Mouse (Mus musculus) lung, postnatal 0 days (tissue): ENCODE results near the gene Sly. TPM values are rescaled to one million over a fixed set of nuclear protein-coding genes. Genes with fewer than 3 reads are reported as not detected.
"Not testable (repeated sequence)": the region's sequence is repeated elsewhere in the genome, so short reads cannot be mapped to it uniquely, and the experiment has no call there.

Source experiments
- ATAC-seq: fragments of 200-750 bp; cut with Nextera tagmentation; 2 replicates; pipeline ENCODE4 v1.8.0; 2017; ENCODE audit warnings: moderate library complexity
- DNase-seq: peaks from one replicate; pipeline ENCODE4 v3.0.0-alpha.2; 2016; ENCODE audit warnings: low spot score
- H3K27ac ChIP-seq: fragments of 300-500 bp; sonication (generic); 2 replicates; pipeline ENCODE4 v1.5.1; 2014; ENCODE audit warnings: antibody characterized with exemption, mild to moderate bottlenecking, low read length, mixed read lengths
- H3K27me3 ChIP-seq: fragments of 300-500 bp; sonication (generic); replicated peaks from 2 replicates; pipeline ENCODE4 v1.6.1; 2014; ENCODE audit warnings: low read length, mixed read lengths; ENCODE audit not compliant: insufficient read depth
- H3K36me3 ChIP-seq: fragments of 300-500 bp; sonication (generic); 2 replicates; pipeline ENCODE4 v1.6.1; 2014; ENCODE audit warnings: low read length, mixed read lengths; ENCODE audit not compliant: insufficient read depth
- H3K4me1 ChIP-seq: fragments of 300-500 bp; sonication (generic); 2 replicates; pipeline ENCODE4 v1.6.1; 2014; ENCODE audit warnings: antibody characterized with exemption, low read depth, low read length, mixed read lengths; ENCODE audit not compliant: insufficient read depth
- H3K4me2 ChIP-seq: fragments of 300-500 bp; sonication (generic); replicated peaks from 2 replicates; pipeline ENCODE4 v1.6.1; 2014; ENCODE audit warnings: low read depth, mild to moderate bottlenecking, low read length, moderate library complexity, mixed read lengths
- H3K4me3 ChIP-seq: fragments of 300-500 bp; sonication (generic); 2 replicates; pipeline ENCODE4 v1.5.1; 2014; ENCODE audit warnings: low read depth, low read length
- H3K9ac ChIP-seq: fragments of 300-500 bp; sonication (generic); replicated peaks from 2 replicates; pipeline ENCODE4 v1.6.1; 2014; ENCODE audit warnings: low read depth, mild to moderate bottlenecking
- H3K9me3 ChIP-seq: fragments of 300-500 bp; sonication (generic); 2 replicates; pipeline ENCODE4 v1.6.1; 2016; ENCODE audit warnings: low read length, mixed read lengths
- WGBS: fragments of 180-500 bp; shearing (Covaris S2); extraction: QIAGEN DNeasy Blood & Tissue Kit; methylation state at CpG from one replicate; pipeline ENCODE4 v1.1.7; 2014; 5-methylcytosine and 5-hydroxymethylcytosine counted together
- polyA plus RNA-seq: library from polyadenylated mRNA; unstranded; fragments of >200 nt; fragmentation: Nextera tagmentation; extraction: Ambion mirVana; gene quantifications from 2 replicates; pipeline ENCODE4 v1.2.1, GENCODE M21; 2015

The Sly gene
- not detected in 2 replicates for polyA plus RNA-seq

GRCm38 (mm10) chrY:57186888-57187287 is at the start of gene Sly:
Gene Sly (plus strand): TSS chrY:57187188.
- ATAC-seq, H3K4me2 ChIP-seq, H3K27me3 ChIP-seq, DNase-seq, H3K4me3 ChIP-seq, H3K36me3 ChIP-seq, H3K4me1 ChIP-seq, H3K9me3 ChIP-seq, H3K27ac ChIP-seq, H3K9ac ChIP-seq: not testable (repeated sequence)
- WGBS: no CpG with 5 or more reads among the region's 5 CpGs
